Mouse (Mus musculus) heart, embryonic 10.5 days (tissue): ENCODE measurements around the gene Rbm20. TPM values are rescaled to one million over a fixed set of nuclear protein-coding genes. Genes with fewer than 3 reads are reported as not detected.

Source experiments
- DNase-seq: peaks from one replicate; pipeline ENCODE4 v3.0.0-alpha.2; 2017; ENCODE audit warnings: low spot score
- H3K27ac ChIP-seq: fragments of 300-500 bp; sonication (generic); 2 replicates; pipeline ENCODE4 v1.5.1; 2016; ENCODE audit warnings: mild to moderate bottlenecking
- H3K27me3 ChIP-seq: fragments of 300-500 bp; sonication (generic); 2 replicates; pipeline ENCODE4 v1.6.1; 2016; ENCODE audit warnings: mild to moderate bottlenecking; ENCODE audit not compliant: poor library complexity, insufficient read depth, severe bottlenecking
- H3K36me3 ChIP-seq: fragments of 300-500 bp; sonication (generic); 2 replicates; pipeline ENCODE4 v1.6.1; 2016; ENCODE audit warnings: mild to moderate bottlenecking, moderate library complexity
- H3K4me1 ChIP-seq: fragments of 300-500 bp; sonication (generic); 2 replicates; pipeline ENCODE4 v1.6.1; 2016; ENCODE audit warnings: mild to moderate bottlenecking
- H3K4me3 ChIP-seq: fragments of 300-500 bp; sonication (generic); 2 replicates; pipeline ENCODE4 v1.5.1; 2016; ENCODE audit warnings: mild to moderate bottlenecking, moderate library complexity
- H3K9me3 ChIP-seq: fragments of 300-500 bp; sonication (generic); 2 replicates; pipeline ENCODE4 v1.6.1; 2016; ENCODE audit warnings: mild to moderate bottlenecking, moderate library complexity
- WGBS: fragments of 180-500 bp; shearing (Covaris S2); methylation state at CpG from one replicate; pipeline ENCODE4 v1.1.7; 2016; 5-methylcytosine and 5-hydroxymethylcytosine counted together
- polyA plus RNA-seq: library from polyadenylated mRNA; unstranded; fragments of >200 nt; fragmentation: Nextera tagmentation; extraction: Ambion mirVana; gene quantifications from 2 replicates; pipeline ENCODE4 v1.2.1, GENCODE M21; 2016

The Rbm20 gene
- polyA plus RNA-seq, 1 experiment from 2014 or later: 18.3 TPM

DNA sequence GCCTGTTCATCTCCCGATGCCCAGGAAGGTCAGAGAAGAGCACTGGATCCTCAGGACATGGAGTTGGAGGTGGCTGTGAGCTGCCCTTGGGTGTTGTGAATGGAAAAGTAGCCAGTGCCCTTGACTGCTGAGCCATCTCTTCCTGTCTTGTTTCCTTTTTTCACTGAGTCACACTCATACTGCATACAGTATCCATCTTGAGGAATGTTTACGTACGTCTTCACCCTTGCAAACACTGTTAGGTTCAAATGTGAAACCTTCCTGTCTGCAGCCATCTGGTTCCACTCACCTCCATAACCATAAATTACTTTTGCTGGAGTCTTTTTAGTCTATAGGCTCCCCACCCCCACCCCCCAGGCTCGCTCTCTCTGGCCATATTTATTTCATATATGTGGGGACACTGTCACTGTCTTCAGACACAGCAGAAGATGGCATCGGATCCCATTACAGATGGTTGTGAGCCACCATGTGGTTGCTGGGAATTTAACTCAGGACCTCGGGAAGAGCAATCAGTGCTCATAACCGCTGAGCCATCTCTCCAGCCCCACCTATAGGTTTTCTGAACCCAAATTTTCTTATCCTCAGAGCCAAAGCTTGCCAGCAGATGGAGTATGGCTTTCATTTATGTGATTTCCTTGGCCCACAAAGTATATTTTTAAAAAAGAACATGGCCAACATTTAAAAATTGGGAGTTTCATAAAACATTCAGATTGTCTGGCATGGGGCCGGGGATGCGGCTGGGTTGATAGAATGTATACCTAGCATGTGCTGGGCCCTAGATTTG, 51.0 kb downstream of the Rbm20 start:
- Histone ChIP-seq H3K9me3 (no peaks in the 10 kb centered on the region), H3K4me1 (peaks cover 75% of the 10 kb centered on the region), H3K4me3 (no peak overlapping the region), H3K36me3 (no peaks in the 10 kb centered on the region), H3K27me3 (no peaks in the 10 kb centered on the region), H3K27ac (peak overlapping the region; percentile 67; the same call in 1 of the 2 replicates)
- DNase-seq: no peak
- 77% methylated on average over 9 of the region's 9 CpGs for WGBS

DNA sequence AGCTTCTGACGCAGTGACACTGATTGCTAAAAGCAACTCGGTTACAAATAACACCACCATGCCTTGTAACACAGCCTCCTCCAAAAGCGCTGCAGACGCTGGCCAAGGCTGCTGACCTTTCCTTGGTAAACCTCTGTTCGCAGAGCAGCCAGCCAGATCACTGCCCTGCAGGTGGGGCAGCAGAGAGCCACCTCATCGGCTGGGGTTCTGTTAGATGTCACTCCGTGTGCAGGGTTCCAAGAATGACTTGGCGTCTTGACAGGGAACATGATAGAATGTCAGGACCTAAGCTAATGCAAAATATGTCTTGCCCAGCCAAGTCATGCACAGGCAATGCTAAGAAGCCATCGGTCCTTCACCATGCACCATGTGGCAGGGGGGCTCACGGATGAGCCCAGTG, 52.8 kb downstream of the Rbm20 start:
- Histone ChIP-seq H3K36me3 (no peaks in the 10 kb centered on the region), H3K4me1 (peaks cover 71% of the 10 kb centered on the region), H3K27ac (peak overlapping the region; percentile 65), H3K27me3 (no peaks in the 10 kb centered on the region), H3K9me3 (no peaks in the 10 kb centered on the region), H3K4me3 (no peak overlapping the region)
- no peak for DNase-seq
- 40% methylated on average over 10 of the region's 10 CpGs for WGBS

DNA sequence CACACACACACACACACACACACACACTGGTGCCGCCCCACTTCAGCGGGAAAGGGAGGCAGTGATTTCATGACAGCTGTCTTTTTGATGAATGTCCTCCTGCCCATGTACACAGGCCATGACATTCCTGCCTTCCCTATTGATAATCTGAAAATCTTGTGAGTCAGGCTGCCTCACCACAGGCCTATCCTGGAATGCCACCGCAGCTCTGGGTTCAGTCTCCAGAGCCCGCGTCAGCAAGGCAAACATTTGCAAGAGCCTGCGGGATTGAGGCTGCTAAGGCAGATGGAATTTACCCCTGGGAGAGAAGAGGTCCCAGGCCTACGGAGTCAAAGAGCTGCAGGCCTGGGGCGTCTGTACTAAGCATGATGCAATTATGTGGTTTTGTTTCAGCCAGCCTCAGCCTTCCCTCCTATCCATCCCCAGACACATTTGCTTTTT, 54.7 kb downstream of the Rbm20 start:
- Histone ChIP-seq H3K9me3 (no peaks in the 10 kb centered on the region), H3K27ac (peak overlapping the region; percentile 70), H3K27me3 (no peaks in the 10 kb centered on the region), H3K4me1 (peaks cover 53% of the 10 kb centered on the region), H3K4me3 (no peak overlapping the region), H3K36me3 (no peaks in the 10 kb centered on the region)
- peak; percentile 86 for DNase-seq
- WGBS: 34% methylated on average over 8 of the region's 8 CpGs

DNA sequence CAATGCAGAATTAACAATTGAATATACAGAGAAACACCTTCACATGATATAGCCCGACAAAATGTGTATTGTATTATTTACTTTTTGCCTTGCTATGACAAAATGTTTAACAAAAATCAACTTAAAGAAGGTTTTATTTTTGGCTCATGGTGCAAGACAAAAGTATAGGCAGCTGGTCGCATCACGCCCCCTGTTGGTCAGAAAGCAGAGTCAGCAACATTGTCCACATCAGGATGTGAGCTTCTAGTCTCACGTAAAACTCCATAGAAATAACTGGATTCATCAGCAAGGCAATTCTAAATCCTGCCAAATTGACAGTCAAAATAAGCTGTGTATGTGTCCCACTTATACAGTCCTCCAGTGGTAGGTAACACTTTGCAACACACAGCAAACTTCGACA, 57.7 kb downstream of the Rbm20 start:
- WGBS: 58% methylated on average over 5 of the region's 5 CpGs
- no peaks in the 10 kb centered on the region for H3K9me3 ChIP-seq
- H3K4me3 ChIP-seq: no peak overlapping the region
- H3K27ac ChIP-seq: no peak overlapping the region
- no peaks in the 10 kb centered on the region for H3K27me3 ChIP-seq
- peaks cover 3% of the 10 kb centered on the region; the same call in 1 of the 2 replicates for H3K36me3 ChIP-seq
- DNase-seq: no peak
- peaks cover 42% of the 10 kb centered on the region for H3K4me1 ChIP-seq

DNA sequence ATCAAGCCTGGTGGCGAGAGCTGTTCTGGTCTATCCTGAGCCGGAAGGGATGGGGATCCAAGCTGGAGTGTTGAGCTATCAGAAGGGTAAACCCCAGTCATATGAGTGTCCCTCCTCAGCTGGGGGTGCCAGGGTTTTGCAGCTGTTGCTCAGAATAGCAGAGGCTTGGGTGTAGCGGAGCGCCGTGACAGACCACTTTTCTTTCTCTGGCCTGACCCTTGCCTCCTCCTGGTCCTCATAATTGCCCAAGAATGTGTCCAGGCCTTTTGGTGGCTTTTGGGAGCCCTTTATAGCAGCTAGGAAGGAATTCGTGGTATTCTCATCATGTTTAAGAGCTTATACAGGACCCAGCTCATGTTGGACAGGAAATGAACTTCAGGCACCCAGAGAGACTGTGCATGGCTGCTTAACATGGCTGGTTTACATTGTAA, 61.6 kb downstream of the Rbm20 start:
- WGBS: 44% methylated on average over 6 of the region's 6 CpGs

DNA sequence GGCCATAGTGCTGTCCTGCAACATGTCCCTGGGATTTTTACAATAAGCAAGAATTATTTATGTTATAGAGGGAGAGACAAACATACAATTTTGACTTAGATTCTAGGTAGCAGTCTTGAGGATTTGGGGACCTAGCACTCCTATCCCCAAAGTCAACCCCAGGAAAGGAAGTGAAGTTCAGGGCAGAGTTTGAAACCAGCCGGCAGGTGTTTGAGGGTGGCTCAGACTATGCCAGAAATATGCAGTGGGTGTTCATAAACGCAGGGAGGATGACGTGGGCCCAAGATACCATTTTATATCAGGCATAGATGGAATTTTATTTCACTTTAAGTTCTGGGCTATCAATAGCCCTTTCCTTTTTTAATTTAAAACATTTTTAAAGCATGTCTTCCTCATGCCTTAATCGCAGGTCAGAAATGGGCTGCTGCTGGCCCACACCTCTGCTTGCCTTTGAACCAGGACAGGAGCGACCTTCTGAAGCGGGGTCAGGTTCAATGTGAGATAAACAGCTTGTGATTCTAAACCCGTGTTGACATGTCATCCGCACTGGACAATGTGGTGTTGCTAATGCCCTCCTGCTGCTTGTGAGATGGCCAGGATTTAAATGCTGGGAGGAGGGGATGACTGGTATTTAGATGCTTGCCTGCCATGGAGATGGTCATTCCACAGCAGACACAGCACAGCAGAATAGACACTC, 62.6 kb downstream of the Rbm20 start:
- H3K36me3 ChIP-seq: peaks cover 3% of the 10 kb centered on the region; the same call in 1 of the 2 replicates
- 55% methylated on average over 8 of the region's 8 CpGs for WGBS
- no peaks in the 10 kb centered on the region for H3K27me3 ChIP-seq
- no peak for DNase-seq
- no peak overlapping the region for H3K4me3 ChIP-seq
- peak overlapping the region; percentile 44; the same call in 1 of the 2 replicates for H3K27ac ChIP-seq
- peaks cover 28% of the 10 kb centered on the region for H3K4me1 ChIP-seq
- no peaks in the 10 kb centered on the region for H3K9me3 ChIP-seq

More for the DNA sequence above, 61.6 kb downstream of the Rbm20 start:
- Histone ChIP-seq H3K36me3 (peaks cover 3% of the 10 kb centered on the region; the same call in 1 of the 2 replicates), H3K27me3 (no peaks in the 10 kb centered on the region), H3K9me3 (no peaks in the 10 kb centered on the region), H3K27ac (peak overlapping the region; percentile 43), H3K4me3 (peak overlapping the region; percentile 8; the same call in 1 of the 2 replicates), H3K4me1 (peaks cover 27% of the 10 kb centered on the region)
- DNase-seq: no peak

DNA sequence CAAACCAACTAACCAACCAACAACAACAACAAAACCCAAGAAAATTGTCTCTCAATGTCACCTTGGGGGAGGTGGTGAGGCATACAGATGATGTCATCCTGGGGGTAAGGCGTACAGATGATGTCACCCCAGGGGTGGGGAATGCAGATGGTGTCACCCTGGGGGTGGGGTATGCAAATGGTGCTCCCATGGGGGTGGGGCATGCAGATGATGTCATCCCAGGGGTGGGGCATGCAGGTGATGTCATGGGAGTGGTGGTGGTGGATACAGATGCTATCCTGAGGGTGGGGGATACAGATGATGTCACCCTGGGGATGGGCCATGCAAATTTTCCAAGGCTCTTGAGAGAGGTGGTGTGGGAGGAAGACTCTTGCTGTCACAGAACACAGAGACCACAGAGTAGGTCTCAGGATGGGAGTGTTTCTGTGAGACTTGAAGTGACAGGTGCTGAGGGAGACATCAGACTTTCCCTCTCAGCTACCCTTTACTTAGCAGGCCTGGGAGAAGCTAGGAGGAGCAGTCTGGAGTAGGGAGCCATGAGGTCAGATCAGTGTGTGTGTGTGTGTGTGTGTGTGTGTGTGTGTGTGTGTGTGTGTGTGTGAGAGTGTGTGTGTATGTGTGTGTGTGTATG, 63.8 kb downstream of the Rbm20 start:
- no peak for DNase-seq
- Histone ChIP-seq H3K9me3 (no peaks in the 10 kb centered on the region), H3K4me1 (peaks cover 34% of the 10 kb centered on the region), H3K4me3 (no peak overlapping the region), H3K27ac (peak overlapping the region; percentile 73), H3K27me3 (no peaks in the 10 kb centered on the region), H3K36me3 (peaks cover 3% of the 10 kb centered on the region; the same call in 1 of the 2 replicates)
- 79% methylated on average over 1 of the region's 1 CpGs for WGBS

DNA sequence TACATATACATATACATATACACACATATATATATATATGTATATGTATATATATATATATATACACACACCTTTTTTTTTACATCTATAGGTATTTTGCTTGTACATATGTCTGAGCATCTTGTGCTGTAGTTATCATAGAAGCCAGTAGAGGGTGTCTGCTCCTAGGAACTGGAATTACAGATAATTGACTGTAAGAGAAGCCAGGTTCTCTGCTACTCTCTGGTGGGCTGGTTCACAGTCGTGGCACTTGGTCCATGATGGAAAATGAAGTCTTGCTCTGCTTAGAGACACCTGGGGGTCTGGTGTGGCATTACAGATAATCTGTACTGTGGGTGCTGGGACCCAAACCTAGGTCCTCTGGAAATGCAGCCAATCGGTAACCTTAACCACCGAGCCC, 64.8 kb downstream of the Rbm20 start:
- Histone ChIP-seq H3K4me1 (peaks cover 34% of the 10 kb centered on the region), H3K4me3 (no peak overlapping the region), H3K9me3 (no peaks in the 10 kb centered on the region), H3K36me3 (peaks cover 6% of the 10 kb centered on the region; the same call in 1 of the 2 replicates), H3K27me3 (no peaks in the 10 kb centered on the region), H3K27ac (no peak overlapping the region)
- WGBS: 71% methylated on average over 3 of the region's 3 CpGs
- no peak for DNase-seq

DNA sequence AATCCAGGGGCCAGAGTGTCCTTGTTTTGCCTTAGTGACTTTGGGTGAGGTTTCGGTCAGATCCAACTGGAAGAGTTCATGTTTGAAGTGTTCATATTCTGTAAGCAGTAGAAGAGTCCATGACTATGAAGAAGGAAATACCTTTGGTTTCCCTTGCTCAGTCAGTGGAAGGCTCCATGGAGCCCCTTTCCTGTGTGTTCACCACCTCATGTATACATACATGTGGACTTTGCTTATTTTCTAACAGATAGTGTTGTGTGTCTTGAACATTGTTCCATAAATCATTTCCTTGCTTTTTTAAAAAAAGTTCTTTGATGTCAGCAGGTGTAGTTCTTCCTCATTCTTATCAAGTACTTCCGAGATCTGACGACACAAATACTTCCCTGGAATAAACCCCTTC, 68.2 kb downstream of the Rbm20 start:
- 78% methylated on average over 3 of the region's 3 CpGs for WGBS
- H3K27me3 ChIP-seq: no peaks in the 10 kb centered on the region

DNA sequence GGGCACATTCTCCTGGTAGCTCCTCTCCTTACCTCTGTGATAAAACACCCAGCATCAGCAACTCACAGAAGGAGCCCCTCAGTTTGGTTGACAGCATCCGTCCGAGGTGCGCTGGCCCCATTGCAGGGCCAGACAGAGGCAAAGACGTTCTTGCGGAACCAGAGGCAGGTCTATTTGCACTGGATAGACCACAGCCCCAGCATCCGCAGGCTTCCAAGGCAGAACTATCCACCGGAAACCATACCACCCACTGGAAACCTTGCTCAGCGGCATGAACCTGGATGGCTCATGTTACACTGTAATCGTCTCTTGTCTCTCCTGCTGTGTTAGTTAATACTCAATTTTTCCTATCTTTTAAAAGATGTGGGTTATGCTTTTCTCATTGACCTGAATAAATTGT, 69.0 kb downstream of the Rbm20 start:
- peaks cover 8% of the 10 kb centered on the region; the same call in 1 of the 2 replicates for H3K36me3 ChIP-seq
- H3K27ac ChIP-seq: no peak overlapping the region
- no peak for DNase-seq
- no peaks in the 10 kb centered on the region for H3K27me3 ChIP-seq
- H3K4me1 ChIP-seq: peaks cover 24% of the 10 kb centered on the region; the same call in 1 of the 2 replicates
- 80% methylated on average over 9 of the region's 9 CpGs for WGBS
- no peak overlapping the region for H3K4me3 ChIP-seq
- H3K9me3 ChIP-seq: no peaks in the 10 kb centered on the region

More for the DNA sequence above, 68.2 kb downstream of the Rbm20 start:
- H3K4me1 ChIP-seq: peaks cover 27% of the 10 kb centered on the region
- DNase-seq: no peak
- H3K4me3 ChIP-seq: no peak overlapping the region
- peaks cover 8% of the 10 kb centered on the region; the same call in 1 of the 2 replicates for H3K36me3 ChIP-seq
- no peak overlapping the region for H3K27ac ChIP-seq
- no peaks in the 10 kb centered on the region for H3K9me3 ChIP-seq

DNA sequence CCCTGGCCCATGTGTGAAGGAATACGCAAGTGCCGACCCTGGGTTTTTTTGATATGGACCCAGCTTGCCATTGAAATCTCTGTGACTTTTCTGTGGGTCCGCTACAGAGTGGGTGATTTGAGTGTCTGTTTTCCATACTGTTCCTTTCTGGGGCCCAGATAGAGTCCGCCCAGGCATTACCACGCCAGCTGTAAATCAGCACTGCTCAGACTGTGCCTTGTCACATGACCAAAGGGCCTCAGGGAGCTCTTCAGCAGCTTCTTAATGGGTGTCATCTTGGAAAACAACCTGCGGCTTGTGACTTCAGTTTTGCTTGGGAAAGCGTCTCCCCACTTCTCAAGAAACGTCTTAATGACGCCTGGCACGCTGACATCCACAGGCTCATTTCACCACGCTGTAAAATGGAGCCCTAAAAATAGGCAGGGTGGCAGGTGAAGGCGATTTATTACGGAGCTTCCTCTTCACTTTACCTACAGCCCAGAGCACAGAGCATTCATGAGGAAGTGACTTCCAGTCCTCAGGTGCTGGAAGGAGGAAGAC, 71.2 kb downstream of the Rbm20 start:
- no peaks in the 10 kb centered on the region for H3K9me3 ChIP-seq
- 84% methylated on average over 13 of the region's 13 CpGs for WGBS
- peaks cover 13% of the 10 kb centered on the region; the same call in 1 of the 2 replicates for H3K36me3 ChIP-seq
- no peak overlapping the region for H3K27ac ChIP-seq
- no peaks in the 10 kb centered on the region for H3K27me3 ChIP-seq
- no peak overlapping the region for H3K4me3 ChIP-seq
- H3K4me1 ChIP-seq: peaks cover 42% of the 10 kb centered on the region
- no peak for DNase-seq

DNA sequence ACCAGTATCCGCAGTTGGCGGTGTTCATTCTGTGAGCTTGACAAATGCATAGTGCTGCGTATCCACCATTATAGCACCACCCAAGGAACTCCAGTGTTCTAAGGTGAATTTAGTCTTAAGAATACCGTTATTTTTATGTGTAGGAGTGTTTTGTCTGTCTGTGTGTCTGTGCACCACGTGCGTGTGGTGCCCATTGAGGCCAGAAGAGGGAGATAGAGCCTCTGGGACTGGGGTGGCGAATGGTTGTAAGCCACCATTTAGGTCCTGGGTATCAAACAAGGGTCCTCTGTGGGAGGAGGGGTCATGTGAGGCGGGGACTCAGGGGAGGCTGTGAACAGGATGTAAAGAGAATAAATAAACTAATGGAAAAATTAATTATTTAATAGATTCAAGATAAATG, 72.2 kb downstream of the Rbm20 start:
- H3K4me1 ChIP-seq: peaks cover 50% of the 10 kb centered on the region
- H3K27ac ChIP-seq: no peak overlapping the region
- H3K9me3 ChIP-seq: no peaks in the 10 kb centered on the region
- H3K4me3 ChIP-seq: no peak overlapping the region
- H3K27me3 ChIP-seq: no peaks in the 10 kb centered on the region
- 93% methylated on average over 8 of the region's 8 CpGs for WGBS
- peaks cover 13% of the 10 kb centered on the region; the same call in 1 of the 2 replicates for H3K36me3 ChIP-seq
- no peak for DNase-seq
